Mouse (Mus musculus) intestine, postnatal 0 days (tissue): ENCODE results near the gene Islr2. TPM values are rescaled to one million over a fixed set of nuclear protein-coding genes. Genes with fewer than 3 reads are reported as not detected.
A peak's percentile ranks its signal among the peaks of the same experiment; 100 is the strongest.
"Not testable (repeated sequence)": the region's sequence is repeated elsewhere in the genome, so short reads cannot be mapped to it uniquely, and the experiment has no call there.

Experiments used
- ATAC-seq: fragments of 200-750 bp; cut with Nextera tagmentation; 2 replicates; pipeline ENCODE4 v1.8.0; 2017; ENCODE audit warnings: mild to moderate bottlenecking, moderate TSS enrichment, moderate library complexity
- H3K27ac ChIP-seq: fragments of 300-500 bp; sonication (generic); 2 replicates; pipeline ENCODE4 v1.5.1; 2014; ENCODE audit warnings: mild to moderate bottlenecking, low read depth, low read length, moderate library complexity
- H3K27me3 ChIP-seq: fragments of 300-500 bp; sonication (generic); replicated peaks from 2 replicates; pipeline ENCODE4 v1.6.1; 2014; ENCODE audit warnings: low read length, mixed read lengths; ENCODE audit not compliant: control insufficient read depth, insufficient read depth
- H3K36me3 ChIP-seq: fragments of 300-500 bp; sonication (generic); 2 replicates; pipeline ENCODE4 v1.6.1; 2014; ENCODE audit warnings: mild to moderate bottlenecking, moderate library complexity; ENCODE audit not compliant: control insufficient read depth, insufficient read depth
- H3K4me1 ChIP-seq: fragments of 300-500 bp; sonication (generic); replicated peaks from 2 replicates; pipeline ENCODE4 v1.6.1; 2014; ENCODE audit warnings: antibody characterized with exemption, low read length, mixed read lengths; ENCODE audit not compliant: control insufficient read depth, insufficient read depth
- H3K4me2 ChIP-seq: fragments of 300-500 bp; sonication (generic); replicated peaks from 2 replicates; pipeline ENCODE4 v1.6.1; 2014; ENCODE audit warnings: low read depth, mild to moderate bottlenecking, moderate library complexity
- H3K4me3 ChIP-seq: fragments of 300-500 bp; sonication (generic); 2 replicates; pipeline ENCODE4 v1.5.1; 2014; ENCODE audit warnings: low read depth, low read length
- H3K9ac ChIP-seq: fragments of 300-500 bp; sonication (generic); 2 replicates; pipeline ENCODE4 v1.6.1; 2014; ENCODE audit warnings: mild to moderate bottlenecking, low read depth, low read length
- H3K9me3 ChIP-seq: fragments of 300-500 bp; sonication (generic); 2 replicates; pipeline ENCODE4 v1.6.1; 2016; ENCODE audit warnings: mixed run types; ENCODE audit not compliant: control insufficient read depth
- CTCF ChIP-seq: sonication (generic); IDR thresholded peaks from 2 replicates; pipeline ENCODE4 v1.5.1; 2016; ENCODE audit warnings: low read depth, mild to moderate bottlenecking, control low read depth, antibody characterized with exemption, moderate library complexity
- WGBS: fragments of 180-500 bp; shearing (Covaris S2); extraction: QIAGEN DNeasy Blood & Tissue Kit; methylation state at CpG from one replicate; pipeline ENCODE4 v1.1.7; 2014; 5-methylcytosine and 5-hydroxymethylcytosine counted together
- polyA plus RNA-seq: library from polyadenylated mRNA; unstranded; fragments of >200 nt; fragmentation: Nextera tagmentation; extraction: Ambion mirVana; gene quantifications from 2 replicates; pipeline ENCODE4 v1.2.1, GENCODE M21; 2015

Islr2 gene
- polyA plus RNA-seq = 0.27 and 0.35 TPM in 2 replicates

GRCm38 (mm10) chr9:58203516-58204447 is at the start of gene Islr2, which contains the start of gene Islr:
Gene Islr2 (minus strand): TSS chr9:58204319.
Gene Islr (minus strand): TSS chr9:58204306.
- H3K9ac ChIP-seq = peak within 1 kb of the TSS; percentile 11; the same call in 1 of the 2 replicates
- peaks cover 53% of the 10 kb centered on the region for H3K27me3 ChIP-seq
- no peaks in the 10 kb centered on the region for H3K36me3 ChIP-seq
- H3K4me1 ChIP-seq = no peaks in the 10 kb centered on the region
- peak within 1 kb of the TSS; percentile 68 for H3K4me2 ChIP-seq
- 3% methylated on average over 42 of the region's 42 CpGs for WGBS
- ATAC-seq = peak; percentile 75
- no peaks in the 10 kb centered on the region for H3K9me3 ChIP-seq
- H3K27ac ChIP-seq = no peak within 1 kb of the TSS
- TF ChIP-seq CTCF = peak; percentile 72
- peak within 1 kb of the TSS; percentile 44 for H3K4me3 ChIP-seq

DNA sequence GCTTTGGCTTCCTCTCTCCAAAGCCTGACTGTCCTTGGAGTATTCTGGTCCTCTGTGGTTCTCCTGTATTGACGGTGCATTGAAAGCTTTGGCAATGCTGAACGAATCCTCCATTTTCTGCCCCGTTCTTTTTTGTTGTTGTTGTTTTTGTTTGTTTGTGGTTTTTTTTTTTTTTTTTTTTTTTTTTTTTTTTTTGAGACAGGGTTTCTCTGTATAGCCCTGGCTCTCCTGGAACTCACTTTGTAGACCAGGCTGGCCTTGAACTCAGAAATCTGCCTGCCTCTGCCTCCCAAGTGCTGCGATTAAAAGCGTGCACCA is 49.6 kb upstream of the Islr2 start:
- 60% methylated on average over 5 of the region's 5 CpGs for WGBS
- H3K9ac ChIP-seq = peak overlapping the region; percentile 58
- not testable (repeated sequence) for H3K9me3 ChIP-seq, H3K27ac ChIP-seq, H3K27me3 ChIP-seq, ATAC-seq, H3K4me1 ChIP-seq
- H3K4me3 ChIP-seq = peak overlapping the region; percentile 70
- H3K4me2 ChIP-seq = peak overlapping the region; percentile 90
- peaks cover 16% of the 10 kb centered on the region; the same call in 1 of the 2 replicates for H3K36me3 ChIP-seq

DNA sequence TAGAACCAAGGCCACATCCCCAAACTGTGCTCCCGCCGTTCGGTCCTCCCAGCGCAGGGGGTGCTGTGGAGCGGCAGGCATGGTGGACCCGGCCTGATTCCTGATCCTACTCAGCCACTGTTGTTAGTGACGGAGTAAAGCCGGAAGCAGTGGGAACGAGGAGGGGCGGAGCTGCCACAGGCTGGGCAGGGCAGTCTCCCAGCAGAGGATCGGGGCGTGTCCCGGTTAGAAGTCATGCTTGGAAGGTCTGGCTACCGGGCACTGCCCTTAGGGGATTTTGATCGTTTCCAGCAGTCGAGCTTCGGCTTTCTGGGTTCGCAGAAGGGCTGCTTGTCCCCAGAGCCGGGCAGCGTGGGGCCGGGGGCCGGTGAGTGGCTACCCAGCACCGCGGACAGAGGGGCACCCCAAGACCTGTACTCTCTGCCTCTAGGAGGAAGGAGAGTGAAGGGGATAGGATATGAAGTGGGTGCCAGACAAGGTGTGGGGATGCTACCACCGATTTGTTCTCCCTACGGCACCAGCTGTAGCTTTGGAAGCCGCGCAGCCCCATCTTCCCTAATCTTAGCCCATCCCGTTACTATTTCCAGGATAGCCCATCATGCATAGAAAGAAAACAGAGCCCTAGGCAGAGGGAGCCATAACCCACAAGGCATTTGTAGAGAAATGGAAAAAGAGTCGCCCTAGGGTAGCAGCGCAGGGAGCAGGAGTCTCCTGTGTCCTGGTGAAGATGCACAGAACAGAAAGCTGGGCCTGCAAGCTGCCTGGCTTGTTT is 49.1 kb upstream of the Islr2 start, which contains the start of gene Stoml1:
Gene Stoml1 (plus strand): TSS at position 132 of the 772 bp plus-strand sequence.
- Histone ChIP-seq H3K36me3 (peaks cover 12% of the 10 kb centered on the region; the same call in 1 of the 2 replicates), H3K27me3 (no peaks in the 10 kb centered on the region), H3K27ac (peak within 1 kb of the TSS; percentile 70; the same call in 1 of the 2 replicates), H3K4me1 (0 out of 2 replicates have a peak, but pooled peaks cover 3% of the 10 kb centered on the region), H3K9me3 (no peaks in the 10 kb centered on the region), H3K4me2 (peak within 1 kb of the TSS; percentile 90), H3K9ac (peak within 1 kb of the TSS; percentile 58), H3K4me3 (peak within 1 kb of the TSS; percentile 70)
- peak; percentile 99 for TF ChIP-seq CTCF
- peak; percentile 95 for ATAC-seq
- WGBS = 1% methylated on average over 31 of the region's 31 CpGs

DNA sequence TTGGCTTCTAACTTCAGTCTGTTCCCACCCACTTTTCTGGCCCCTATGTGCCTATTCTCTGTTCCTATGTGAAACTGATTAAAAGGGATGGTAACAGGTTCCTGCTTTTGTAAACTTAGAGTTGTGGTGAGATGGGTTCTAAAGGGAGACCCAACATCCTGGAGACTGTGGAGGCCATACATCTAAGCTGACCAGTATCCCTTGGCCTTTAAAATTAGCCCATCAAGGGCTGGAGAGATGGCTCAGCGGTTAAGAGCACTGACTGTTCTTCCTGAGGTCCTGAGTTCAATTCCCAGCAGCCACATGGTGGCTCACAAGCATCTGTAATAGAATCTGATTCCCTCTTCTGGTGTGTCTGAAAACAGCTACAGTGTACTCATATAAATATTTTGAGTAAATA is 46.6 kb upstream of the Islr2 start:
- H3K36me3 ChIP-seq = not testable (repeated sequence)
- 90% methylated on average over 1 of the region's 1 CpGs for WGBS

DNA sequence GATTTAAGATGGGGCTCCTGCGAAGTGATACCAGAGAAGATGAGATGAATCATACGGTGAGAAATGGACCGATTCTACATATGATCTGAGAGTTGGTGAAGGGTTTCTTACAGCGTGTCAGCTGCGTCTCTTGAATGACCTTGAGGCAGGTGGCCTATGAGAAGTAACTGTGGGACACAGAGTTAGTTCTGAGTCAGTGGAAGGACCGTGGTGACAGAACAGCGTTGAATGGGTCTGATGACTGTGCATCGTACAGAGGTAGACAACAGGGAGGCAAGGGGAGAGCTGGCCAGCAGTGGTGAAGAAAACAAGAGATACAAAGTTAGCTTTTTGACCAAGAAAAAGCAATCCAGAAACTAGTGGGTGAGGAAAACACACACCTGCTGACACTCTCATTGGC is 46.2 kb upstream of the Islr2 start:
- no peak for TF ChIP-seq CTCF
- WGBS = 64% methylated on average over 8 of the region's 8 CpGs
- no peak overlapping the region for H3K4me3 ChIP-seq

More for the DNA sequence above, 46.6 kb upstream of the Islr2 start:
- not testable (repeated sequence) for ATAC-seq, H3K27me3 ChIP-seq, H3K27ac ChIP-seq, H3K4me2 ChIP-seq, H3K4me1 ChIP-seq, H3K9me3 ChIP-seq, H3K4me3 ChIP-seq, H3K9ac ChIP-seq

More for the DNA sequence above, 46.2 kb upstream of the Islr2 start:
- no peak for ATAC-seq
- peak overlapping the region; percentile 84; the same call in 1 of the 2 replicates for H3K4me2 ChIP-seq
- no peak overlapping the region; the same call in 1 of the 2 replicates for H3K9ac ChIP-seq
- H3K27me3 ChIP-seq = no peaks in the 10 kb centered on the region
- 0 out of 2 replicates have a peak, but pooled peaks cover 3% of the 10 kb centered on the region for H3K4me1 ChIP-seq
- H3K27ac ChIP-seq = no peak overlapping the region
- H3K36me3 ChIP-seq = no peaks in the 10 kb centered on the region
- no peaks in the 10 kb centered on the region for H3K9me3 ChIP-seq
